Mouse (Mus musculus) liver, embryonic 14.5 days (tissue): ENCODE results near the gene Tmem120b.

Experiments
- CTCF ChIP-seq: IDR thresholded peaks from 2 replicates; pipeline ENCODE4 v1.5.1; 2016; ENCODE audit warnings: antibody characterized with exemption, low read depth, control low read depth
- EP300 ChIP-seq: IDR thresholded peaks from 2 replicates; pipeline ENCODE4 v1.6.1; 2016; ENCODE audit warnings: antibody characterized with exemption, low read depth

GRCm38 (mm10) chr5:123067395-123067995 lies 720 bp upstream of the Tmem120b start:
- peak; percentile 47; the same call in 1 of the 2 replicates for TF ChIP-seq CTCF
- TF ChIP-seq EP300, result no peak
